Mouse (Mus musculus): ENCODE data around the gene Plek. TPM values are rescaled to one million over a fixed set of nuclear protein-coding genes. Genes with fewer than 3 reads are reported as not detected.
A peak's percentile ranks its signal among the peaks of the same experiment; 100 is the strongest.

Gene Plek
- polyA plus RNA-seq, 1 experiment, result 86.2 TPM

DNA sequence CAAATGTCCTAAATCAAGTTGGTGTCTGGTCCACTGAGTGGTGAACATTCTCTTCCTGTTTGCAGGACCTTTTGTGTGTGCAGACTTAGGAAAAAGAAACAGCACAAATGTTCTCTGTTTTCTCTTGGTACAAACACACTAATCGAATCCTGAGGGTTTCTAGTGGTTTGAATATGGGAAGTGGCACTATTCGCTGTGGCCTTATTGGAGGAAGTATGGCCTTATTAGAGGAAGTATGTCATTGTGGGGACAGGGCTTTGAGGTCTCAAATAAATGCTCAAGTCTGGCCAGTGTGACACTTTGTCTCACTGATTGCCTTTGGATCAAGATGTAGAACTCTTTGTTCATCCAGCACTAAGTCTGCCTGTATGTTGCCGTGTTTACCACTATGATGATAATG lies 120.0 kb downstream of the Plek start:
- H3K4me1 ChIP-seq (ENCODE audit: control insufficient read depth, insufficient read depth, low read length), result peaks cover 2% of the 10 kb centered on the region; the same call in 1 of the 2 replicates
- TF ChIP-seq POLR2A (IDR thresholded peaks at IDR 0.05; ENCODE audit: borderline replicate concordance, low read depth, low read length) (no peak), CTCF (IDR thresholded peaks at IDR 0.05; ENCODE audit: low read depth, low read length) (no peak)
- peak overlapping the region; percentile 68 for H3K27ac ChIP-seq (ENCODE audit: insufficient read depth, low read depth, low read length)
- no peak overlapping the region for H3K4me3 ChIP-seq (ENCODE audit: insufficient read depth, low read length)

Other genes with a start within 250 kb of the Plek start
- 3.3 and 4.0 TPM in 2 replicates for gene Fbxo48, start 101.0 kb downstream of the Plek start, polyA plus RNA-seq (2012; ENCODE audit: insufficient read depth, insufficient read length, missing spikeins)
- gene Cnrip1, start 795 bp downstream of the Plek start, polyA plus RNA-seq (2012; ENCODE audit: insufficient read depth, insufficient read length, missing spikeins), result 13.6 and 14.3 TPM in 2 replicates
- gene Ppp3r1, start 106.9 kb upstream of the Plek start, polyA plus RNA-seq (2012; ENCODE audit: insufficient read depth, insufficient read length, missing spikeins), result 69.7 and 76.6 TPM in 2 replicates
- 9.5 and 9.6 TPM in 2 replicates for gene Wdr92, start 129.7 kb upstream of the Plek start, polyA plus RNA-seq (2012; ENCODE audit: insufficient read depth, insufficient read length, missing spikeins)
- 24.0 and 24.5 TPM in 2 replicates for gene Pno1, start 159.2 kb upstream of the Plek start, polyA plus RNA-seq (2012; ENCODE audit: insufficient read depth, insufficient read length, missing spikeins)
- gene C1d, start 205.2 kb upstream of the Plek start, polyA plus RNA-seq (2012; ENCODE audit: insufficient read depth, insufficient read length, missing spikeins), result 75.2 and 105 TPM in 2 replicates